Mouse (Mus musculus) embryo, embryonic 10 days (tissue): Measurements from ENCODE around the gene Hamp.
A peak's percentile ranks its signal among the peaks of the same experiment; 100 is the strongest.
"Not testable (repeated sequence)": the region's sequence is repeated elsewhere in the genome, so short reads cannot be mapped to it uniquely, and the experiment has no call there.

Experiments used
- DNase-seq: peaks from one replicate; pipeline ENCODE4 v3.0.0-alpha.2; 2015; ENCODE audit warnings: low spot score

The Hamp gene

DNA sequence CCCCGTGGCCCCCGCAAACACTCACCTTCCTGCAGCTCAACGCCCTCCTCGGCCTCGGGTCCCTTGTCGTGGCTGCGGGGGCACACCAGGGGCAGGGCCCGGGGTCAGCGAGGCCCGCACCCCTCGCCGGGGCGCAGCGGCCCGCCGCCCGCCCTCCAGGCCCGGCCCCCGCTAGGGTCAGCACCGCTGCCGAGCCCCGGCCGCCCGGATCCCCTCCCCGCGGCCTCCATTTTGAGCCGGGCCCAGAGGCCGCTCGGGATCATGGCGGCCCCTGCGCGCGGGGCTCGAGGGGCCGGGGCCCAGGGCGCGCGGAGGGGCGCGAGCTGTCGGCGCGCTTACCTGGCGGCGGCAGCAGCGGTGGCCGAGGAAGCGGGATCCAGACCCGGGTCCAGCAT is 12.5 kb upstream of the Hamp start:
- DNase-seq: peak; percentile 24

DNA sequence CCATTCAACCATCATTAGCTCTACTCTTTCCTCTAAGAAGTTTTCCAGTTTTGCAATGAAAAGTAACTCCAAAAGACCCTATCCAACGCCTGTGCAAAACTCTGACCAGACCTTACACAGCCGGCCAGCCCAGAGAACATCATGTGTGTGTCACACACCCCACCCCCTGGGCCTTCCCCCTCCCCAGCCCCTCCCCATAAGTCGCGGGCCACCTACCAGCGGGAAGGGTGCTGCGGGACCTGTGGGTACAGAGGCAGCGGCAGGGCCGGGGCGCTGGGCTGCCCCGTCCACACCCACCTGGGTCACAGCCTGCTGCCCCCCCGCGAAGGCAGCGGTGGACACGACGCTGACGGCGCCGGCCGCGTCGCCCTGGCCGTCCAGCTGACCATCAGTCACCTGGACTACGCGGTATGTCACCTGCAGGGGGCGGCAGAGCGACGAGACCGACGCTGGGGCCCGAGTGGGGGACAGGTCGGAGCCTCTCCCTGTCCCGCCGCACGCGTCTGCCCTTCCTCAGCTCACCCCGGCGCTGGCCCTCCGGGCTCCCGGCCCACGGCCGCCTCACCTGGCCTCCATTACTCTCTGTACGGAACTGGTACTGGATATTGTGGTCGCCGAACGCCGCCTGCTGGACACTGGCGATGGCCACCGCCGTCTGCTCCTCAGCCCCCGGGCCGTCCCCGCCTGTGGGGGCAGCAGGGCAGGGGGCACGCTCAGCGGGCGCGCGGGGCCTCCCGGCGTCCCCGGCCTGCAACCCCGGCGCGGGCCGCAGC is 11.9 kb upstream of the Hamp start:
- peak; percentile 95 for DNase-seq

DNA sequence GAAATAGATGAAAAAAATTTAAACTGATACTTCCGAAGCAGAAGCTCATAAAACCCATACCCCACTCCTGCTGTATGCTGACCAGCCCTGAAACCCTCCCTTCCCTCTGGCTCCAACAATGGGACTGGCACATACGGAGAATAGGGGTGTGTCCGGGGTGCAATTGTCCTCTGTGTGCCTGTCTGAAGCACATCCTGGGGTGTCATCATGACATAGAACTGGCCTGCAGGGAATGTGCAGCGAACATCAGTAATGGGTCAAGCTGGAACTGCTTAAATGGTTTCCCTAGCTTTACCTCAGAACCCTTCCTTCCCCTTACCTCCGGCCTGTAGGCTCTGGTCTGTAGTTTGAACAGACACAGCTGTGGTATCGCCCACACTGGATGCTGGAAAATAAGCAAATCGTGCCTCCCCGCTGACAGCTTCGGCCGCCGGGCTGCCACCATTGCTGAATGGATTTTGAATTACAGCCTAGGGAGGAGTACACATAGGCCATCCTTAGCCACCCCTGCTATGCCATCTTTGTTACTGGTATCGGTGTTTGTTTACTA is 11.2 kb upstream of the Hamp start:
- DNase-seq: no peak

DNA sequence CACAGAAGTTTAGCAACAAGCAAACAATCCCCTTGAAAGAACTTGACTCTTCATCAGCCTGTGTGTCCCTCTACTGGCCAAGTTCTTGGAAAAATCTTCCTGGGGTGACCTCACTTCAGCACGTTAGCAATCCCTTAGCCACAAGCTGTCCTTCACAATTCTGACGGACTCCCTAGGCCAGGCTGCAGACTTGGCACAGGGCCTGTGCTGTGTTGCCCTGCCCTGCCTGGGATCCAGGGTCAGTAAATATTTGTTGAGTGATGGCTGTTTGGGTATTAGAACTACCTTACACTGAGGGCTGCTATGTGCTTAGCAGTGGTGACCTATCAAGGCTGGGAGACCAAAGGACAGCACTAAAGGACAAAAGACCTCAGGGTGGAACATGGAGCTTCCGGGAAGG is 10.2 kb upstream of the Hamp start:
- no peak for DNase-seq

DNA sequence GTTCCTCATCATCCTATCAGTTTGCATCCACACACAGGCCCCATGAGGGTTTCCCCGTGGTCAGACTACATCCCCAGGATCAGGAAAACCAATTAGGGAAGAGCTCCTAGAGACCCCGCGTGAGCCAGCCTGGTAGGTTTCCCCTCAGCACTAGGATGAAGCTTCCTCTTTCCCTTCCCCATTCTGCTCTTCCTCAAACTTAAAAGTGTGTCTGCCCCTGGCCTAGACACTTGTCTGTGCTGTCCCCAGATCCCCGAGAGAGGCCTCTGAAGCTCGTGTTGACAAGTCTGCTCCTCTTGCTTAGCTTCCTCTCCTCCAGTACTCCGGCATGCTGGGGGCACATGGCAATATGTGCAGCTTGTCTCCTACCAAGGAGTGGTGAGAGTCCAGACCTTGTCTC is 9.6 kb upstream of the Hamp start:
- DNase-seq: no peak

DNA sequence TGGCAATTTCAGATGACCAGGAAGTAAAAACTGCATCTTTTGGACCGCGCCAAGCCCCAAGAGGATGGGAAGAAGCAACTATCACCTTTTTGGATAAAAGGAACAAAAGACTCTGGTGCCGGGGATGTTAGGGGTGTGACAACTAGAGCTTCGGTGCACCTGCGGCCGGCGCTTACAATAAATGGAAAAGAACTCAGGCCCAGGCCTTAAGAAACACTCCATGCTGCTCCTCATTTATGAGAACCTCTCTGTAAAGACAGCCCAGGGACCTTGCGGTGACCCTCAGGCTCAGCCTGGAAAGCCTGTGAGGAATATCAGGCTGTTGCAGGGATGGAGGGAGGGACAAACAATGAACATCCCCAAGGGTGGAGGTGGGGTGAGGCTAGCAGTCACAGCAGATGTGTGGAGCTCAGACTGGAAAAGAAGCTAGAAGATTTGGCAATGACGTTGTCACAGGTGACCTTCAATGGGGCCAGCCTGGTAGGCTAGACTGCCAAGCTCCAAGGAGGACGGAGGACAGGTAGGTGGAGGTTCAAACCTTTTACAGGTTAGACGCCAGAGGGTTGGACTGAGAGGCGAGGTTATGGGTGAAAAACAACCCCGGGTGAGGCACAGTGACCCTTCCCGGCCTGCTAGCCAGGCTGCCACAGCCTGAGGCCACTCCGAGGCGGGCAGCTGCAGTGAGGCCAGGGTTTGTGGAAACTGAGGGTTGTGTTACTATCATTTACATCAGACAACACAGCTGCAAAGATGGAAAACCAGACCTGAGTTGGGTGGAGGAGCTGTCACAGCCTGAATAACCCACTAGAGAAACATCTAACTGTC is 8.8 kb upstream of the Hamp start:
- DNase-seq: no peak

DNA sequence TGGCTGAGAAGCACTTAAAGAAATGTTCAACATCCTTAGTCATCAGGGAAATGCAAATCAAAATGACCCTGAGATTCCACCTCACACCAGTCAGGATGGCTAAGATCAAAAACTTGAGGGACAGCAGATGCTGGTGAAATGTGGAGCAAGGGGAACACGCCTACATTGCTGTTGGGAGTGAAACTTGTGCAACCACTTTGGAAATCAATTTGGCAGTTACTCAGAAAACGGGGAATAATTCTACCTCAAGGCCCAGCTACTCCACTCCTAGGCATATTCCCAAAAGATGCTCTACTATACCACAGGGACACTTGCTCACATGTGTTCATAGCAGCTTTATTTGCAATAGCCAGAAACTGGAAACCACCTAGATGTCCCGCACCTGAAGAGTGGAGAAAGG is 6.1 kb upstream of the Hamp start:
- DNase-seq: not testable (repeated sequence)

DNA sequence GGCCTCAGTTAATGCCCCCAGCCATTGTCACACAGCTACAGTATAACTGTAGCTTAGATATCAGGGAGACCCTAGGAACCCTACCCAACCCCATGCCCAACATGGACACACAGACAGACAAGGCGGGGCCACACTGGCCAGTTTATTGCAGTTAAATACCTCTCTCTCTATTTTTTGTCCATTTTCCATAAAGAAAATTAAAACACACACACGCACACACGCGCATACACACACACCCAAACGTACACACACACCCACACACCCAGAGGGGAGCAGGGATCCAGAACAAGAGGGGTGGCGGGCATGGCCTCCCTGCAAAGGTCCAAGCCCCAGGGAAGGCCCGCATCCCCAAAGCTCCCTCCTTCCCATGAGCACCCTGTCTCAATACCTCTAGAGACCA is 2.0 kb upstream of the Hamp start:
- DNase-seq: no peak

DNA sequence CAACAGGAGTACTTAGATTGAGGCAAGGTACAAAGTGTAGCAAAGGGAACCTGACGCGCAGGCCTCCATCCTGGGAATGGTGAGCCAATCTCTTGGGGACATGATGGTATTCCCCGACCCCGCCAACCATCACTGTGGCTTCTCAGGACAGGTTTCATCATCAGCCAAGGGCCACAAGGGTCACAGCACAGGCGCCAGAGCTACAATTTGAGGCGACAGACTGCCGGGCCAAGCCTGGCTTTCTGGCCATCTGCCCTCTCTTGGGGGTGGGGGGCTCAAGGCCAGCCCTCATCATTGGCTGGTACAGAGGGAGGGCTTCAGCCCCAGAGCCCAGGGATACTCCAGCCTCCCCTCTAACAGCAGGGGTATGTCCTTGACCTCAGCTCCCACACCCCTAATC is 1.6 kb upstream of the Hamp start:
- DNase-seq: not testable (repeated sequence)

DNA sequence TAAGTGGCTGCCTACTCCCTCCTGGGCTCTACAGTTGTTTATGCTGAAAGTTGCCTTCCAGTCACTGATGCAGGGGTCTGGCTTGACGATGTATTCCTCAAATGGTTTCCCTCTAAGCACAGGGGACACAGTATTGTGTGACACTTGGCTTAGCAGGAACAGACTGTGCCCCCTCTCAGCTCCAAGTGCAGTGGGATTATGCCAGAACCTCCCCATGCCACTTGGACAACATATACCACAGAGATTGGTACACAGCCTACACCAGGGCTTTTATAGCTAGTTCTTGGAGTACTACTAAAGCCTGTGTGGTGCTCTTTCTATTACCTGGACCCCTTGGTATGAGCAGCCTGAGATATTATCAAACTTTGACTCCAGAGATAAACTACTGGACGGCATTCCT is 874 bp upstream of the Hamp start:
- DNase-seq: not testable (repeated sequence)

DNA sequence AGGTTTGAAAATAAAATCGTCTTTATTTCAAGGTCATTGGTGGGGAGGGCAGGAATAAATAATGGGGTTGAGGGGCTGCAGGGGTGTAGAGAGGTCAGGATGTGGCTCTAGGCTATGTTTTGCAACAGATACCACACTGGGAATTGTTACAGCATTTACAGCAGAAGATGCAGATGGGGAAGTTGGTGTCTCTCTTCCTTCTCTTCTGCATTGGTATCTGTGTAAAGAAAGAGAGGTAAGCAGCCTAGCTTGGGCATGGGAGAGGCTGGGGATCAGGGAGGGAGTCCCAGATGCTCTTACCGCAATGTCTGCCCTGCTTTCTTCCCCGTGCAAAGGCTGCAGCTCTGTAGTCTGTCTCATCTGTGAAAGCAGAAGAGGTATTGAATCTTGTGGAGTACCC is 1.5 kb downstream of the Hamp start:
- not testable (repeated sequence) for DNase-seq

DNA sequence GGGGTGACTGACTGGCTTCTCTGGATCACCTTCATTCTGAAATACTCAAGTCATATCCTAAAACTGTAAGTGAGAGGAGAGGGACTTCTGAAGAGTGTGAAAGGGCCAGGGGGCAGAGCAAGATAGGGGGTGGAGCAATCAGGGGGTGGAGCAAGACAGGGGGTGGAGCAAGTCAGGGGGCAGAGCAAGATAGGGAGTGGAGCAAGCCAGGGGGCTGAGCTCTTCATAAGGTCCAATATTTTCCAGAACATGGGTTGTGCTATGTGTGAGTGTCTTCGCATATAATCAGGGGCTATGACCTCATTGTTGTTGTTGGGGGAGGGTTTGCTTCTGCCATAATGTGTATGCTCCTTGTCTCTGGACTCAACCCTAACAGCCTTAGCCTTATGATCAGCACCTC is 3.8 kb downstream of the Hamp start:
- not testable (repeated sequence) for DNase-seq

DNA sequence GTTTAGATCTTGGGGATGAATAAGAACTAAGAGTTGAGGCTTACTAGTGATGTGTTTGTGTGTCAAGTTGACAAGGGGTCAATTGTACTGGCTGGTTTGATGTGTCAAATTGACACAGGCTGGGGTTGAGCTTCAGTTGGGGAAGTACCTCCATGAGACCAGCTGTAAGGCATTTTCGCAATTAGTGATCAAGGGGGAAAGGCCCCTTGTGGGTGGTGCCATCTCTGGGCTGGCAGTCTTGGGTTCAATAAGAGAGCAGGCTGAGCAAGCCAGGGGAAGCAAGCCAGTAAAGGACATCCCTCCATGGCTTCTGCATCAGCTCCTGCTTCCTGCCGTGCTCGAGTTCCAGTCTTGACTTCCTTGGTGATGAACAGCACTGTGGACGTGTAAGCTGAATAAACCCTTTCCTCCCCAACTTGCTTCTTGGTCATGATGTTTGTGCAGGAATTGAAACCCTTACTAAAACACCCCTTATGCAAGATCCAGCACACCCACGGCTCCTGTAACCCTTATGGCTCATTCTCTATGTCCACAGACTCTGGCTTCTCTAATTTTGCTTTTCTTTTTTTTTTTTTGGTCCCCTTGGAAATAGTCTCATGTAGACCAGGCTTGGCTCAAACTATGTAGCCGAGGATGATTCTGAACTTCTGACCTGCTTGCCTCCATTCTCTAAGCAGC is 8.3 kb downstream of the Hamp start:
- not testable (repeated sequence) for DNase-seq

DNA sequence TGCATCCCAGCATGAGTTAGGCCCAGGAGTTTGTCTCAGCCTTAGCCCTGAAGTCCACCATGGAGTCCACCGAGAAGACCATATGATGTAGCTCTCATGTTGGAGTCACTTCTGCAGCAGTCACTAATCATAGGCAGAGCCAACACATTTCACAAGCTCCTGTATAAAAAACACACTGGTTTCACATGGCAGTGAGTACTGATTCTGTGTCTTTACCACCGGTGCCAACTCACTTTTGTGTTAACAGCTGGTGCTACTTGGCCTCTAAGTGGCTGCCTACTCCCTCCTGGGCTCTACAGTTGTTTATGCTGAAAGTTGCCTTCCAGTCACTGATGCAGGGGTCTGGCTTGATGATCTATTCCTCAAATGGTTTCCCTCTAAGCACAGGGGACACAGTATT is 19.3 kb downstream of the Hamp start, which contains the start of gene Hamp2:
TSS of gene Hamp2 (minus strand) at position 101 of the 400 bp plus-strand sequence.
- DNase-seq: not testable (repeated sequence)

DNA sequence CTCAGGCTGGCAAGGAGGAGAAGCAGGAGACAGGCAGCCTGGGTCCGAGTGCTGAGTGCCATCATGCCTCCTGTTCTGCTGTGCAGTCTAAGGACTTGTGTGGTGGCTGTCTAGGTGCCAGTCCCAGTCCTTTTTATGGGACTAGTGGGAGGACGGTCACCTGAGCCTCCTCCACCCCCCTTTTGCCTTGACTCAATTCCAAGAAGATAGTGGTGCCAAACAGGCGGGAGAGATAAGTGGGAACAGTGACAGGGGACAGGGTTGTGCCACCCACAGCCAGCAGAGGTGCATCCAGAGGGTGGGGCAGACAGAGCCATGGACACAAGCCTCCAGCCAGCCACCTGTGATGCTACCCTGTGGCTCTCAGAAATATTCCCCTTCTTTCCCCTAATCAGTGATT is 19.8 kb downstream of the Hamp start:
- no peak for DNase-seq

DNA sequence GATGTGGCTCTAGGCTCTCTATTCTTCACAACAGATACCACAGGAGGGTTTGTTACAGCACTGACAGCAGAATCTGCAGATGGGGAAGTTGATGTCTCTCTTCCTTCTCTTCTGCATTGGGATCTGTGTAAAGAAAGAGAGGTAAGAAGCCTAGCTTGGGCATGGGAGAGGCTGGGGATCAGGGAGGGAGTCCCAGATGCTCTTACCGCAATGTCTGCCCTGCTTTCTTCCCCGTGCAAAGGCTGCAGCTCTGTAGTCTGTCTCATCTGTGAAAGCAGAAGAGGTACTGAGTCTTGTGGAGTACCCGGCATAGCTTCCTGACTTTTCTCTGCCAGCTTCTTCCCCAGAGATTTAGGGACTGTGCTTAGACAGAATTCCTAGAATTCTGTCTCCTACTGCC is 21.3 kb downstream of the Hamp start:
- not testable (repeated sequence) for DNase-seq

DNA sequence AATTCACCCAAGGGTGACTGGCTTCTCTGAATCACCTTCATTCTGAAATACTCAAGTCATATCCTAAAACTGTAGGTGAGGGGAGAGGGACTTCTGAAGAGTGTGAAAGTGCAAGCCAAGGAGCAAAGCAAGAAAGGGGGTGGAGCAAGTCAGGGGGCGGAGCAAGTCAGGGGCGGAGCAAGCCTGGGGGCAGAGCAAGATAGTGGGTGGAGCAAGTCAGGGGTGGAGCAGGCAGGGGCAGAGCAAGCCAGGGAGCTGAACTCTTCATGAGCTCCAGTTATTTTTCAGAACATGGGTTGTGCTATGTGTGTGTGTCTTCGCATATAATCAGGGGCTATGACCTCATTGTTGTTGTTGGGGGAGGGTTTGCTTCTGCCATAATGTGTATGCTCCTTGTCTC is 23.6 kb downstream of the Hamp start:
- no peak for DNase-seq

DNA sequence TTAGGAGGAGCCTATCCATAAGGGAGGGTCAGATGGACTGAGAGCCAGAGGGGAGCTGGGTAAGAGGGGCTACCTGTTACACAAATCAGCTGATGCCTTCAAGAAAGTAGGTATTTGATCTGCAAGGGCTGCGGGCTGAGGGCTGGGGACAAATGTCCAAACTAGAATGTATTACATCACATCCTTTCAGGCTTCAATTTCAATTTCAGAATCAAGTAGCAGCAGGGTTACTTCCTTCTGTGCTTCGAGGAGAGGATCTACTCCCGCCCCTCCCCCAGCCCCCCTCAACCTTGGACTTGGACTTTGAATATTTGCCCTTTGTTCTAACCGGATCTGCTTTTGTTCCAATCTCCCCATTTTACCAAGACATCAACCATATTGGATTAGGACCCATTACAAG is 26.6 kb downstream of the Hamp start:
- no peak for DNase-seq

DNA sequence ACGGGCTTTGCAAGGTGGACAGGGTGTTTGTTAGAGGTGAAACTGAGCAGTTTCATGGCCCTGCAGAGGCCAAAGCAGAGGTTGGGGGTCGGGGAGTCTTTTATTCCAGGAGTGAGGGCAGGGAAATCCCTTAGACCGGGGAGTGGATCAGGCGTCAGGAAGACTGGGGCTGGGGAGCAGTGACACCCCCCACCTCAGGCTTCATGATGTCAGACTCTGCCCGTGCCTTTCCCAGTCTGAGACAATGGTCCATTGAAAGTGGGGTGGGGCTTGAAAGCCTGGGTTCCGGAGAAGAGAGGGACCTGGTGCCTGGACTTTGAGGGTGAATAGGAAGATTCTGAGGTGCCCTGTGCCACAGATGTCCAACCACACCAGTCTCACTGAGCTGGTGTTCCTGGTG is 27.1 kb downstream of the Hamp start:
- DNase-seq: no peak

DNA sequence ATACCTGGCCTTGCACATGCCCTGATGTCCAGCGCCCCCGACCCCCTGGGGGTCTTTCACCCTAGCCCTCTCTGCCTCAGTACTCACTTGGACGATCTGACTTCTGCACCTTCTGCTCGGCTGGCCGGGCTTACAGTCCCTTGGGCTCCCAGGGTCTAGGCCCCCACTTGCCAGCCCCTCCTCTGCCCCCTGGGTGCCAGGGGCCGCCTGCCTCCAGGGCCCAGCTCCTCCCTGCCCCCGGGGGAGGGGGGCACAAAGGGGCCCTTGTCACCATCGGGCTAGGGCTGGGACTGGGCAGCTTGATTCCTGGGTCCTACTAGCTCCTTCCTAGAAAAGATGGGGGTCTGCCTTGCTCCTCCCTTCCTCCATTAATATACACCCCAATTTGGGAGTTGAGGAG is 29.1 kb downstream of the Hamp start, which contains the start of gene Mag:
TSS of gene Mag (minus strand) at position 142 of the 400 bp plus-strand sequence.
- no peak for DNase-seq

DNA sequence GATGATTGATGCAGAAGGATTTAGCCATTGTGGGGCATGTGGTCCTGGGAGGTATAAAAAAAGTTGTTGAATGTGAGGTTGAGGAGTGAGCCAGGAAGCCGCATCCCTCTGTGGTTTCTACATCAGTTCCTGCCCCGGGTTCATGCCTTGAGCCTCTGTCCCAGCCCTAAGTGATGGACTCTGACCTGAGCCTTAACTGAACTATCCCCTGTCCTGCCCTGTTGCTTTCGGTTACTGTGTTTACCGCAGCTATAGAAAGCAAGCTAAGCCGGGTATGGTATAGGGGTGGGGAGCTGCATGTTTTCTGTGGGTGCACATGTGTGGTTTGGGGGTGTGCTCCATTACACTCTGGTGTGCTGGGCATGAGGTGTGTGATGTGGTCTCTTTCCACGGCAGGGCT is 34.1 kb downstream of the Hamp start:
- no peak for DNase-seq

DNA sequence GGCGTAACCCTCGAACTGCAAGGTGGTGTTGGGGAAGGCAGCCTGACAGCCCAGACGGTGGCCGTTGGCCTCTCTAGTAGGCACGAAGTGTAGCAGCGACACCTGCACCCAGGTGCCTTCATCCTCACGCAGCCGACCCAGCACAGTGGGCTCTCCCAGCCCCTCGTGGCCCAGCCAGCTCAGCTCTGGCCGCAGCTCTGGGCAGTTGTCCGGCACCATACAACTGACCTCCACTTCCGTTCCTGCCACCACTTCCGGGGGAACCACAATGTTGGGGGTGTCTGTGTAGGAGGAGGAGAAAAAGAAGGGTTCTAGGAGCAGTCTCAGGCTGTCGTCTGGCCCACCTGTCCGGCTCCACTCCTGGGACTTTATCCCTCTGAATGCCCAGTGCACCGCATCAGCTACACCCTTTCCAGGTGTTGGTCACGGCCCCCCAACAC is 34.8 kb downstream of the Hamp start:
- DNase-seq: no peak
